In the genomic region with DNA sequence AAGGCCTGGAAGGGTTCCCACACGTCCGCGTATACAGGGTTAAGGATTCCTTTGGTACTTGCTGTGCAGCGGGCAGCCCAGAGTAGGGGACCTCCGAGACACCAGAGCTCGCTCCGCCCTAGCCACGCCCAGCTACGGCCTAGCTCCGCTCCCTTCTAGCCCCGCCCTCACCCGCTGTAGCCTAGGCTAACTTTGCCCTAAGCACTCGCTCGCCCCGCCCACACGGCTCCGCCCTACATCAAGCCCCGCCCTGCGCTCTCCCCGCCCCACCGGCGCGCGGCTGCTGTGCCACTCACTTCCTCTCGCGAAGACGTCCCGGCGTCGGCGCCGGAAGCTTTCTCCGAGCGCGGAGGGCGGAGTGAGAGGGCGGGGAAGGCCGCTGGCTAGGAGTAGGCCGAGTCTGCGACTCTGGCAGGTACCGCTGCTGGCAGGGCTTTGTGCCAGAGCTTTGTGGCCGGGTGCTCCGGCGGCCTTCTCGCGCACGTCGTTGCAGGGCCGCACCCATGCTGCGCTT, we compare ENCODE assay signal across 7 mouse cellular contexts. TPM values are rescaled to one million over a fixed set of nuclear protein-coding genes. Genes with fewer than 3 reads are reported as not detected.
DNase-seq lines count a peak whose midpoint lies in the region; ATAC-seq lines count a peak whose summit lies in the region.

A gene (plus strand): TSS at position 252 of the 514 bp plus-strand sequence.

- ATAC-seq in intestine, embryonic 16.5 days, result peak; percentile 99
- peak; percentile 100 for ATAC-seq in midbrain, embryonic 11.5 days (ENCODE audit: low FRiP score)

- no peaks in the 10 kb centered on the region for H3K27me3 ChIP-seq in intestine, embryonic 16.5 days (replicated peaks; ENCODE audit: control insufficient read depth, insufficient read depth, low read length)
- no peaks in the 10 kb centered on the region for H3K27me3 ChIP-seq in midbrain, embryonic 11.5 days (ENCODE audit: control insufficient read depth, insufficient read depth, low read length)

- DNase-seq in adrenal gland, adult 8-10 months, result peak; percentile 100
- DNase-seq in embryo, embryonic 9.5 days (ENCODE audit: extremely low spot score), result peak; percentile 100
- DNase-seq in gastrocnemius, postnatal 4 days (ENCODE audit: low spot score in 2 of 2), result peak; percentile 99 to 100
- peak; percentile 99 for DNase-seq in left cerebral cortex, postnatal 36 days (ENCODE audit: low spot score in 2 of 2)
- DNase-seq in midbrain, embryonic 11.5 days (ENCODE audit: low spot score, missing footprints), result peak; percentile 100
- DNase-seq in skeletal muscle tissue, adult 2 months (ENCODE audit: low read depth, low spot score), result peak; percentile 97

- intact Hi-C loops in left cerebral cortex, postnatal 36 days (cut with DNase I), result no loop called here

- H3K27ac ChIP-seq in intestine, embryonic 16.5 days (ENCODE audit: low read length), result peak within 1 kb of the TSS; percentile 89
- peak within 1 kb of the TSS; percentile 68 for H3K27ac ChIP-seq in midbrain, embryonic 11.5 days (ENCODE audit: low read depth, low read length)

- no peaks in the 10 kb centered on the region for H3K9me3 ChIP-seq in intestine, embryonic 16.5 days (ENCODE audit: control insufficient read depth, low read length)
- H3K9me3 ChIP-seq in midbrain, embryonic 11.5 days (ENCODE audit: control insufficient read depth, low read length), result no peaks in the 10 kb centered on the region

- H3K9ac ChIP-seq in intestine, embryonic 16.5 days (ENCODE audit: low read depth, low read length), result peak within 1 kb of the TSS; percentile 94
- peak within 1 kb of the TSS; percentile 93 for H3K9ac ChIP-seq in midbrain, embryonic 11.5 days (ENCODE audit: low read length)

- H3K4me3 ChIP-seq in intestine, embryonic 16.5 days (ENCODE audit: low read length), result peak within 1 kb of the TSS; percentile 77
- peak within 1 kb of the TSS; percentile 76 for H3K4me3 ChIP-seq in midbrain, embryonic 11.5 days (ENCODE audit: low read depth, low read length)

- WGBS in intestine, embryonic 16.5 days, result under 1% methylated on average over 49 of the region's 50 CpGs
- WGBS in midbrain, embryonic 11.5 days, result under 1% methylated on average over 48 of the region's 50 CpGs

- peak within 1 kb of the TSS; percentile 80 for H3K4me2 ChIP-seq in intestine, embryonic 16.5 days (ENCODE audit: low read depth, low read length)
- H3K4me2 ChIP-seq in midbrain, embryonic 11.5 days, result peak within 1 kb of the TSS; percentile 86

- H3K4me1 ChIP-seq in intestine, embryonic 16.5 days (ENCODE audit: control insufficient read depth, insufficient read depth, low read length), result peaks cover 4% of the 10 kb centered on the region
- peaks cover 4% of the 10 kb centered on the region; the same call in 1 of the 2 replicates for H3K4me1 ChIP-seq in midbrain, embryonic 11.5 days (ENCODE audit: control insufficient read depth, insufficient read depth, low read length)

- no peaks in the 10 kb centered on the region for H3K36me3 ChIP-seq in intestine, embryonic 16.5 days (ENCODE audit: control insufficient read depth, insufficient read depth, low read length)
- no peaks in the 10 kb centered on the region; the same call in 1 of the 2 replicates for H3K36me3 ChIP-seq in midbrain, embryonic 11.5 days (ENCODE audit: control insufficient read depth, insufficient read depth, low read length)

RNA-seq across cellular contexts. Expression of the gene that starts here (rescaled TPM):
- total RNA-seq in adrenal gland, adult 8-10 months (2022), result 10 to 100 TPM; 54.9 to 94.2 (median 76.5) TPM
- total RNA-seq in gastrocnemius, postnatal 4 days (2021), result 10 to 100 TPM; 61.2 to 70.6 TPM
- polyA plus RNA-seq in intestine, embryonic 16.5 days (2015; fragmentation: Nextera tagmentation; extraction: Ambion mirVana), result 69.6 and 76.3 TPM in 2 replicates
- total RNA-seq in left cerebral cortex, postnatal 36 days (2021), result 10 to 100 TPM; 58.8 to 69.1 TPM
- polyA plus RNA-seq in midbrain, embryonic 11.5 days (2014; fragmentation: Nextera tagmentation; extraction: Ambion mirVana), result 133 and 141 TPM in 2 replicates

Comparison
In these comparisons a context has a peak if more than half of its experiments do, and no peak if none do; other contexts are left out.
1. Peak in every context shown above with its lines: DNase-seq, ATAC-seq, H3K4me3 ChIP-seq and H3K27ac ChIP-seq.